Mouse (Mus musculus) CH12.LX (cell line): Measurements from ENCODE around the gene Spop. TPM values are rescaled to one million over a fixed set of nuclear protein-coding genes. Genes with fewer than 3 reads are reported as not detected.

Experiments used
- DNase-seq: peaks from one replicate; pipeline ENCODE4 v3.0.0-alpha.2; 2013; ENCODE audit errors: extremely low read depth
- H3K27ac ChIP-seq: 2 replicates; pipeline ENCODE4 v1.5.1; 2012; ENCODE audit warnings: low read depth, mild to moderate bottlenecking, control low read depth, moderate library complexity; ENCODE audit not compliant: insufficient read depth
- H3K27me3 ChIP-seq: replicated peaks from 2 replicates; pipeline ENCODE3; 2012; ENCODE audit warnings: inconsistent platforms
- H3K36me3 ChIP-seq, 2 experiments: replicated peaks in 1 of 2; 2 replicates each; pipeline versions ENCODE3 to v1.6.1; 2012; ENCODE audit warnings: inconsistent platforms in 1 of 2, low read length in 1 of 2, mild to moderate bottlenecking in 1 of 2, mixed read lengths in 1 of 2, moderate library complexity in 1 of 2; ENCODE audit not compliant: control insufficient read depth in 1 of 2, insufficient read depth in 1 of 2
- H3K4me1 ChIP-seq, 2 experiments: 2 replicates each; pipeline ENCODE4 v1.6.1; 2012; ENCODE audit warnings: inconsistent platforms in 1 of 2, moderate library complexity in 1 of 2; ENCODE audit not compliant: insufficient read depth in 2 of 2, control insufficient read depth in 1 of 2
- H3K4me2 ChIP-seq: 2 replicates; pipeline ENCODE4 v1.6.1; 2012; ENCODE audit warnings: low read depth, mild to moderate bottlenecking, control low read depth; ENCODE audit not compliant: poor library complexity, insufficient read depth, severe bottlenecking
- H3K4me3 ChIP-seq, 3 experiments: fragments of 150-350 bp in 1 of 3; sonication (generic) in 1 of 3; replicated peaks in 1 of 3; 2 replicates each; pipeline versions ENCODE3 to v1.5.1; 2011 to 2012; ENCODE audit warnings: low read depth in 2 of 3, low read length in 2 of 3, mild to moderate bottlenecking in 2 of 3, moderate library complexity in 2 of 3, control low read depth in 1 of 3, improper control_type of control experiment in 1 of 3, inconsistent platforms in 1 of 3, mixed read lengths in 1 of 3; ENCODE audit not compliant: poor library complexity in 1 of 3
- H3K79me2 ChIP-seq: replicated peaks from 2 replicates; pipeline ENCODE4 v1.6.1; 2012; ENCODE audit warnings: mild to moderate bottlenecking, moderate library complexity; ENCODE audit not compliant: control insufficient read depth, poor library complexity, insufficient read depth, severe bottlenecking; ENCODE audit errors: extremely low read depth
- H3K9ac ChIP-seq: 2 replicates; pipeline ENCODE4 v1.6.1; 2012; ENCODE audit warnings: low read depth, mild to moderate bottlenecking, control low read depth, moderate library complexity; ENCODE audit not compliant: insufficient read depth
- H3K9me3 ChIP-seq: replicated peaks from 2 replicates; pipeline ENCODE3; 2012; ENCODE audit warnings: low read length, inconsistent platforms, mixed read lengths
- CHD1 ChIP-seq: IDR thresholded peaks from 2 replicates; pipeline ENCODE4 v1.6.1; 2012; ENCODE audit warnings: low read depth, low read length, improper control_type of control experiment, inconsistent platforms
- CHD2 ChIP-seq: IDR thresholded peaks from 2 replicates; pipeline ENCODE4 v1.6.1; 2011; ENCODE audit warnings: low read length, improper control_type of control experiment
- CTCF ChIP-seq, 2 experiments: IDR thresholded peaks in 1 of 2; conservative IDR thresholded peaks in 1 of 2; 2 replicates each; pipeline ENCODE4 v1.5.1; 2011 to 2012; ENCODE audit warnings: low read depth in 2 of 2, low read length in 2 of 2, improper control_type of control experiment in 1 of 2, inconsistent platforms in 1 of 2, mild to moderate bottlenecking in 1 of 2, moderate library complexity in 1 of 2
- E2F4 ChIP-seq: IDR thresholded peaks from 2 replicates; pipeline ENCODE4 v1.6.1; 2011; ENCODE audit warnings: low read depth, low read length, improper control_type of control experiment; ENCODE audit not compliant: insufficient replicate concordance
- EP300 ChIP-seq: IDR thresholded peaks from 2 replicates; pipeline ENCODE4 v1.6.1; 2011; ENCODE audit warnings: low read length, improper control_type of control experiment
- MEF2A ChIP-seq: IDR thresholded peaks from 2 replicates; pipeline ENCODE4 v1.6.1; 2014; ENCODE audit warnings: low read depth, mild to moderate bottlenecking, inconsistent platforms, low read length, improper control_type of control experiment, borderline replicate concordance
- MXI1 ChIP-seq: IDR thresholded peaks from 2 replicates; pipeline ENCODE4 v1.6.1; 2011; ENCODE audit warnings: mild to moderate bottlenecking, low read depth, low read length, improper control_type of control experiment
- MYC ChIP-seq: IDR thresholded peaks from 2 replicates; pipeline ENCODE4 v1.6.1; 2011; ENCODE audit warnings: low read depth, mild to moderate bottlenecking, improper control_type of control experiment, low read length
- NELFE ChIP-seq: IDR thresholded peaks from 2 replicates; pipeline ENCODE4 v1.6.1; 2011; ENCODE audit warnings: low read depth, low read length, improper control_type of control experiment
- PAX5 ChIP-seq: IDR thresholded peaks from 2 replicates; pipeline ENCODE4 v1.6.1; 2012; ENCODE audit warnings: low read length, inconsistent platforms, mixed read lengths
- SIN3A ChIP-seq: IDR thresholded peaks from 2 replicates; pipeline ENCODE4 v1.6.1; 2012; ENCODE audit warnings: low read length, improper control_type of control experiment, inconsistent platforms
- TBP ChIP-seq: conservative IDR thresholded peaks from 2 replicates; pipeline ENCODE4 v1.6.1; 2011; ENCODE audit warnings: low read depth, low read length, improper control_type of control experiment
- UBTF ChIP-seq: IDR thresholded peaks from 2 replicates; pipeline ENCODE4 v1.6.1; 2012; ENCODE audit warnings: low read depth, mild to moderate bottlenecking, inconsistent platforms, low read length, improper control_type of control experiment, moderate library complexity
- USF1 ChIP-seq: IDR thresholded peaks from 2 replicates; pipeline ENCODE4 v1.6.1; 2014; ENCODE audit warnings: low read depth, mild to moderate bottlenecking, inconsistent platforms, low read length, improper control_type of control experiment
- ZC3H11A ChIP-seq: IDR thresholded peaks from 2 replicates; pipeline ENCODE4 v1.6.1; 2012; ENCODE audit warnings: low read depth, mild to moderate bottlenecking, inconsistent platforms, low read length, improper control_type of control experiment
- ZKSCAN1 ChIP-seq: IDR thresholded peaks from 2 replicates; pipeline ENCODE4 v1.6.1; 2012; ENCODE audit warnings: low read depth, inconsistent platforms, low read length, improper control_type of control experiment, borderline replicate concordance
- ZMIZ1 ChIP-seq: IDR thresholded peaks from 2 replicates; pipeline ENCODE4 v1.6.1; 2012; ENCODE audit warnings: low read depth, mild to moderate bottlenecking, inconsistent platforms, low read length, improper control_type of control experiment
- dilution Hi-C: fragments of 300-500 bp; cut with MboI; formaldehyde crosslinking; loops from 2 replicates; pipeline ENCODE4 v1.14.3; 2020; ENCODE audit warnings: low sequenced_read_pairs; ENCODE audit not compliant: extremely low pct_unique_long_range_greater_than_20kb, extremely low pct_ligation_motif_present
- in situ Hi-C: fragments of 300-500 bp; cut with MboI; formaldehyde crosslinking; loops from 3 replicates; pipeline ENCODE4 v1.14.3; 2019; ENCODE audit warnings: low sequenced_read_pairs, low pct_ligation_motif_present, low pct_unique_long_range_greater_than_20kb, mixed read lengths
- polyA plus RNA-seq: library from polyadenylated mRNA; unstranded; fragments of >175 nt; gene quantifications from 2 replicates; pipeline ENCODE4 v1.2.1, GENCODE M21; 2012; ENCODE audit warnings: low read depth; ENCODE audit not compliant: insufficient read length
- total RNA-seq, 2 experiments: library from RNA; depleted of rRNA; stranded (reverse); fragments of 300-350 nt in 1 of 2; fragments of >200 nt in 1 of 2; gene quantifications; 2 replicates each; pipeline ENCODE4 v1.2.3; 2012 to 2014

Spop gene
- total and polyA plus RNA-seq, 3 experiments, result 42.7 to 103 (median 51.9) TPM

GRCm38 (mm10) chr11:95448346-95448745 lies 34.5 kb downstream of the Spop start:
- in situ Hi-C loops (no loop called here), dilution Hi-C loops (no loop called here)
- no peak for DNase-seq
- H3K27ac ChIP-seq, result no peak overlapping the region
- peaks cover 8 to 64% of the 10 kb centered on the region in 2 experiments for H3K36me3 ChIP-seq
- H3K4me2 ChIP-seq, result no peak overlapping the region
- H3K27me3 ChIP-seq, result no peaks in the 10 kb centered on the region
- no peak overlapping the region for H3K4me3 ChIP-seq
- no peaks in the 10 kb centered on the region for H3K9me3 ChIP-seq
- no peak overlapping the region for H3K9ac ChIP-seq
- peaks cover 3 to 19% of the 10 kb centered on the region in 2 experiments; a peak in 2 of 4 replicates for H3K4me1 ChIP-seq
- TF ChIP-seq ZC3H11A (no peak), E2F4 (no peak), ZKSCAN1 (no peak), MYC (no peak), EP300 (no peak), TBP (no peak), CTCF (conservative IDR thresholded peaks at IDR 0.05 in 1 of 2, IDR thresholded peaks at IDR 0.05 in 1 of 2; ENCODE audit: low read depth in 2 of 2, low read length in 2 of 2) (no peak), MXI1 (no peak), CHD2 (no peak), MEF2A (no peak), UBTF (no peak), ZMIZ1 (no peak), CHD1 (no peak), PAX5 (no peak), SIN3A (no peak), NELFE (no peak)
- TF ChIP-seq, all 38 proteins: peak for 0
- peaks cover 18% of the 10 kb centered on the region for H3K79me2 ChIP-seq

- peaks cover 6 to 43% of the 10 kb centered on the region in 2 experiments for H3K36me3 ChIP-seq
- no peak for TF ChIP-seq USF1
- no peak for DNase-seq
- dilution Hi-C loops, result no loop called here
- H3K4me1 ChIP-seq, result peaks cover 0 to 13% of the 10 kb centered on the region in 2 experiments; a peak in 1 of 4 replicates
- no peak overlapping the region for H3K9ac ChIP-seq
- no peak overlapping the region for H3K4me2 ChIP-seq
- peaks cover 6% of the 10 kb centered on the region for H3K79me2 ChIP-seq
- H3K27ac ChIP-seq, result no peak overlapping the region
- no peaks in the 10 kb centered on the region for H3K9me3 ChIP-seq
- no peak overlapping the region for H3K4me3 ChIP-seq
- in situ Hi-C loops, result no loop called here
- H3K27me3 ChIP-seq, result no peaks in the 10 kb centered on the region
Observed at GRCm38 (mm10) chr11:95455331-95455730, 41.5 kb downstream of the Spop start.
